Mouse (Mus musculus): ENCODE data around the gene Fundc1.
"Not testable (repeated sequence)": the region's sequence is repeated elsewhere in the genome, so short reads cannot be mapped to it uniquely, and the experiment has no call there.

Gene Fundc1

GRCm38 (mm10) chrX:17571621-17572459 is at the start of gene Fundc1:
TSS of gene Fundc1 (minus strand) at chrX:17572325.
- DNase-seq (ENCODE audit: low spot score) = peak; percentile 84

- DNase-seq (ENCODE audit: low spot score) = no peak
Measured at GRCm38 (mm10) chrX:17611253-17611652, 39.1 kb upstream of the Fundc1 start.

- DNase-seq (ENCODE audit: low spot score) = no peak
Measured at GRCm38 (mm10) chrX:17608763-17609162, 36.6 kb upstream of the Fundc1 start.

GRCm38 (mm10) chrX:17607668-17608067 is 35.5 kb upstream of the Fundc1 start:
- no peak for DNase-seq (ENCODE audit: low spot score)

- DNase-seq (ENCODE audit: low spot score) = no peak
Measured at GRCm38 (mm10) chrX:17593331-17593730, 21.2 kb upstream of the Fundc1 start.

- DNase-seq (ENCODE audit: low spot score) = peak; percentile 11
Measured at GRCm38 (mm10) chrX:17590745-17591144, 18.6 kb upstream of the Fundc1 start.

GRCm38 (mm10) chrX:17571271-17571620 is 879 bp downstream of the Fundc1 start:
- DNase-seq (ENCODE audit: low spot score) = no peak

- DNase-seq (ENCODE audit: low spot score) = no peak
Measured at GRCm38 (mm10) chrX:17568670-17569069, 3.5 kb downstream of the Fundc1 start.

GRCm38 (mm10) chrX:17565743-17566142 is 6.4 kb downstream of the Fundc1 start:
- no peak for DNase-seq (ENCODE audit: low spot score)

GRCm38 (mm10) chrX:17564732-17565131 is 7.4 kb downstream of the Fundc1 start:
- DNase-seq (ENCODE audit: low spot score) = no peak

GRCm38 (mm10) chrX:17558746-17559145 is 13.4 kb downstream of the Fundc1 start:
- DNase-seq (ENCODE audit: low spot score) = no peak

- no peak for DNase-seq (ENCODE audit: low spot score)
Measured at GRCm38 (mm10) chrX:17554488-17554887, 17.6 kb downstream of the Fundc1 start.

GRCm38 (mm10) chrX:17551586-17551985 is 20.5 kb downstream of the Fundc1 start:
- DNase-seq (ENCODE audit: low spot score) = not testable (repeated sequence)

- no peak for DNase-seq (ENCODE audit: low spot score)
Measured at GRCm38 (mm10) chrX:17547143-17547806, 24.9 kb downstream of the Fundc1 start.

GRCm38 (mm10) chrX:17544860-17545492 is 27.1 kb downstream of the Fundc1 start:
- DNase-seq (ENCODE audit: low spot score) = no peak

GRCm38 (mm10) chrX:17537701-17538100 is 34.4 kb downstream of the Fundc1 start:
- no peak for DNase-seq (ENCODE audit: low spot score)

- DNase-seq (ENCODE audit: low spot score) = no peak
Measured at GRCm38 (mm10) chrX:17527008-17527407, 45.1 kb downstream of the Fundc1 start.

- no peak for DNase-seq (ENCODE audit: low spot score)
Measured at GRCm38 (mm10) chrX:17521221-17521716, 50.9 kb downstream of the Fundc1 start.

- no peak for DNase-seq (ENCODE audit: low spot score)
Measured at GRCm38 (mm10) chrX:17520086-17520485, 52.0 kb downstream of the Fundc1 start.

- DNase-seq (ENCODE audit: low spot score) = no peak
Measured at GRCm38 (mm10) chrX:17514012-17514411, 58.1 kb downstream of the Fundc1 start.

- no peak for DNase-seq (ENCODE audit: low spot score)
Measured at GRCm38 (mm10) chrX:17512021-17512602, 60.0 kb downstream of the Fundc1 start.
